Mouse (Mus musculus) embryonic stem cell, embryonic (primary cell): Measurements from ENCODE around the gene Efcab2.
"Not testable (repeated sequence)": the region's sequence is repeated elsewhere in the genome, so short reads cannot be mapped to it uniquely, and the experiment has no call there.

ENCODE experiments used
- CTCF ChIA-PET, 4 experiments: fragments of 300-600 bp in 2 of 4; fragments of 350-600 bp in 2 of 4; sonication (Branson Sonifier 250); formaldehyde crosslinking; loops; one replicate each; lab custom pipeline; 2022; ENCODE audit warnings: inconsistent platforms in 2 of 4; lab: Charles Lee
- POLR2A ChIA-PET, 4 experiments: fragments of 300-600 bp in 2 of 4; fragments of 350-600 bp in 2 of 4; sonication (Branson Sonifier 250); formaldehyde crosslinking; loops; one replicate each; lab custom pipeline; 2022; ENCODE audit warnings: antibody characterized with exemption in 4 of 4, inconsistent platforms in 1 of 4; lab: Charles Lee

Efcab2 gene

DNA sequence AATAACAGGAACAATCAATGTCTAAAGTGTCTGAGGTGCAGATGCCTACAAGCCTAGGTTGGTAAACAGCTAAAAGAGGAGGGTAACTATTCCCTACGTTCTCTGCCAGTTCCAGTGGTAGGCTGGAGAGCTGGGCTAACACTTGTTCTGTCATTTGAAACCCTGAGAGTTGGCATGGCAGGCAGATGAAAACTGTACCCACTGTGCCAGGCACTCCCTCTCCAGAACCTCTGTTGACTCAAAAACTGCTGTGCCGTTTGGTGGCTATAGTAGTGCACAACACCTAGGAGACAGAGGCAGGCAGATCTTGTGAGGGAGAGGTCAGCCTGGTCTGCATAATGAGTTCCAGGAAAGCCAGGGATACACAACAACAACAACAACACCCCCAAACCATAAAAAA is 16.5 kb upstream of the Efcab2 start:
- CTCF ChIA-PET: no interaction called here
- POLR2A ChIA-PET: interaction anchor here in 2 of 4 experiments (0.5 to 0.6 kb wide), 2 partner anchors 55 to 118 kb away, joined by 3 read pairs; no protein-coding TSS in a partner anchor

DNA sequence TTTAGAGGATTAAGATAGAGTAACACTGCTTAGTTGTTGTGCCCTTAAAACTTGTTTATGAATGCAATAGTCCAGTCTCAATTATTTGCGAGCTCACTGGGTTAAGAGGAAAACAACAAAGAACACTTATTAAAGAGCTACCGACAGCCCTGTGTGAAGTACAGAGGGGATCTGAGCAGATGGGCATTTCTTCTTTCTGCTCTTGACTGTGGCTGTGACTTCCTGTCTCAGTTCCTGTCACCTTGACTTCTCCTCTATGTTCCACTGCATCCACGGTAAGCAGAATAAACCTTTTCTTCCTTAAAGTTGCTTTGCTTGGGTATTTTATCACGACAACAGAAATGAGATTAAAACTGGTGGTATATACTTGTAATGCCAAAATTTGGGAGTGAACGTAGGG is 12.9 kb upstream of the Efcab2 start:
- ChIA-PET POLR2A (interaction anchor here in 2 of 4 experiments (0.6 to 1.5 kb wide), 3 partner anchors 15 to 69 kb away, joined by 3 to 4 read pairs (median 3); no protein-coding TSS in a partner anchor), CTCF (no interaction called here)

DNA sequence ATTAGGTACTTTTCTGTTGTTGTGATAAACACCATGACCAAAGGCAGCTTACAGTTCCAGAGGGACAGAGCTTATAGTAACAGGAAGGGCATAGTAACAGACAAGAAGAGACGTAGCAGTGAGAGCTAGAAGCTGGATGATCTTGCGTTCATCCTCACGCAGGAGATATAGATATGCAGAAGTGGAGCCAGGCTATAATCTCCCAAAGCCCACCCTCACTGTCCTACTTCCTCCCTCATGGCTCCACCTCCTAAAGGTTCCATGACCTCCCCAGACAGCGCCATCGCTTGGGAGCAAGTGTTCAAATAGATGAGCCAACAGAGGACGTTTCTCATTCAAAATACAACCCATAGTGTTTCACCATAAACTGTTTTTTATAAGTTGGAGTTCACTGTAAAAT is 10.8 kb upstream of the Efcab2 start:
- CTCF ChIA-PET: no interaction called here
- POLR2A ChIA-PET: no interaction called here

DNA sequence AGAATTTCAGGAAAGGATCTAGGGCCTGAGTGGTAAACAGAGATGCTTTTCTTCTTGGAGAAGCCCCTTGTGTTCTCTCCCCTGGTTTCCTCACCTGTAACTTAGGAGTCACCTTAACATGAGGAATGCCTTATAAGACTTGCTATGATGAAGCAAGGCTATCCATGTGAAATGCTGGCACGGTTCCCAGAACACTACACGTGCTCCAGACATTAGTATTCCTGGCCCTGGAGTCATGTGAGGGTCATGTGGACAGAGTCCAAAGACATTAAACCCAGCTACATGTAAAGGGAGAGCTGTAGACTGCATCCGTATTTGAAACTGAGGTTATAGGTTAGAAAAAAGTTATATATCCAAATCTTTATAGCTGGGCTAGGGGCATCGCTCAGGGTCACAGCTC is 9.5 kb upstream of the Efcab2 start:
- CTCF ChIA-PET: no interaction called here
- POLR2A ChIA-PET: interaction anchor here in 3 of 4 experiments (0.5 to 1.5 kb wide), 6 partner anchors 10 to 37 kb away, joined by 3 to 5 read pairs (median 4); partner anchors contain the start of gene Efcab2 (in 1 of the 3)

DNA sequence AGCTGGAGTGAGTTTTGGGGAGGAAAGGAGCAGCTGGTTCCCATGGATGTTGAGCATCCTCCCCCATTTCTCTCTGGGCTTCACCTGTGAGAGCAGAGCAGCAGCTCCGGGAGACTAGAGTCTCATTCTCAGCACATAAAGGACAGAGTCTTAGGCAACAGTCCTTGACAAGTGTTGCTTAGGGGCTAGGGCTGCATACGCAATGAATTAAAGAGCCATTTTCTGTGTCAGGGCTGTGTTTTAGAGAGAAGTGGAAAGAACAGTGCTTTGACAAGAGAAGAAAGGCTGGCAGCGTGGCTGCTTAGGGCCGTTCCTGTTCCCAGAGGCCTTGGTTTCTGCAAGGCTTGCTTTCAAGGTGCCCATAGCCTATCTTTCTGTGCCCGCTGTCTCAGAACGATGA is 6.0 kb upstream of the Efcab2 start:
- POLR2A ChIA-PET: interaction anchor here in 1 of 4 experiments (1.2 kb wide), 1 partner anchor 70 kb away, joined by 5 read pairs; no protein-coding TSS in a partner anchor
- CTCF ChIA-PET: no interaction called here

DNA sequence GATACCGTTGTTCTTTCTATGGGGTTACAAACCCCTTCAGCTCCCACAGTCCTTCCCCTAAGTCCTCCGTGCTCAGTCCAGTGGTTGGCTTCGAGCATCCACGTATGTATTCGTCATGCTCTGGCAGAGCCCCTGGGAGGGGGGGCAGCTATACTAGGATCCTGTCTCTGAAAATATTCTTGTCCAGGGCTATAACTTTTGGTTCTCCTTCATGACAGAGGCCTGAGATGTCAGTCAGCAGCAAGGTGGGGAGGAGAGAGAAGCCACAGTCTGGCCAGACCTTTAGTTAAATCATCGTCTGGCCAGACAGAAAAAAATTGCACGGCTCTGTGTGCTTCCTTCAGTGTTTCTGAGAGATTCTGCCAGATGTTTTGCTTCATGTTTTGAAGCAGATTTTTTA is 5.2 kb upstream of the Efcab2 start:
- POLR2A ChIA-PET: interaction anchor here in 1 of 4 experiments (0.7 kb wide), 1 partner anchor 10 kb away, joined by 7 read pairs; no protein-coding TSS in a partner anchor
- CTCF ChIA-PET: no interaction called here

DNA sequence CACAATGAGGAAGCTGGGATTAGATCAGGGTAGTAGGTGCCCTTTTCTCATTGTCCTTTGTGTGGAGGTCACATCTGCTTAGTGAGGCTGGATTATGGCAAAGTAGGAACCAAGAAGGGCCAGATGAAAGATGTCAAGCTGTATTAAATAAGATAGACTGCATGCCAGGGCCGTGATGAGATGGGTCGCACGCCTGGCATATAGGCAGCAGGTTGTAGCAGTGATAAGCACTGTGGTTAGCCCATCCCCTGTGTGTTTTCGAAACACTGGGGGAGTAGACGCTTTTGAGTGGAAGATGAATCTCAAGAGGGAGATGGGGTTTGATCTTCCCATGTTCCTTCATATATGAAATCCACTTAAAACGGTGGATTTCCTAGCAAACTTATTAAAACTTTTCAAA is 3.9 kb upstream of the Efcab2 start:
- CTCF ChIA-PET: no interaction called here

DNA sequence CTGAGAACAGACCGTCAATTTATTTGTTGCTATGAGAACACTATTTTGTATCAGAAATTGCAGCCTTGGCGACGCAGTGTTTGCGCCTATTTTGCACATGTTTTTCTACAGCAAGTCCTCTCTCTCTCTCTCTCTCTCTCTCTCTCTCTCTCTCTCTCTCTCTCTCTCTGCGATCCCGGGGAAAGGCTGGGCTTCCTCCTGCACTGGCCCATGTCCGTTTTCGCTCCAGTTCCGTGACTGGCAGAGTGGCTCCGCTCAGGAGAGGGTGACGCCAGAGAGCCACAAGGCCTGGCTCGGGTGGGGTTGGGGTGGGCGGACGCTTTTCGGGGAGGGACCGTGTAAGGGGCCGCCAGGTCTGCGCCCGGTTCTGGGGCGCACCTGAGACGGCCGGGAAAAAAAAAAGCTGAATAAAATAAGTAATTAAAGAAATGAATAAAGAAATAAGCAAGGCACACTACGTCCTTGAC is 407 bp upstream of the Efcab2 start:
- ChIA-PET POLR2A (interaction anchor here (0.6 to 2.1 kb wide), 29 partner anchors 9 to 917 kb away, joined by 3 to 13 read pairs (median 4); partner anchors contain the start of genes Cox20 (in 1 of the 4), Hnrnpu (in 1 of the 4) and Kif26b (in 1 of the 4)), CTCF (no interaction called here)

More for the DNA sequence above, 3.9 kb upstream of the Efcab2 start:
- POLR2A ChIA-PET: no interaction called here

DNA sequence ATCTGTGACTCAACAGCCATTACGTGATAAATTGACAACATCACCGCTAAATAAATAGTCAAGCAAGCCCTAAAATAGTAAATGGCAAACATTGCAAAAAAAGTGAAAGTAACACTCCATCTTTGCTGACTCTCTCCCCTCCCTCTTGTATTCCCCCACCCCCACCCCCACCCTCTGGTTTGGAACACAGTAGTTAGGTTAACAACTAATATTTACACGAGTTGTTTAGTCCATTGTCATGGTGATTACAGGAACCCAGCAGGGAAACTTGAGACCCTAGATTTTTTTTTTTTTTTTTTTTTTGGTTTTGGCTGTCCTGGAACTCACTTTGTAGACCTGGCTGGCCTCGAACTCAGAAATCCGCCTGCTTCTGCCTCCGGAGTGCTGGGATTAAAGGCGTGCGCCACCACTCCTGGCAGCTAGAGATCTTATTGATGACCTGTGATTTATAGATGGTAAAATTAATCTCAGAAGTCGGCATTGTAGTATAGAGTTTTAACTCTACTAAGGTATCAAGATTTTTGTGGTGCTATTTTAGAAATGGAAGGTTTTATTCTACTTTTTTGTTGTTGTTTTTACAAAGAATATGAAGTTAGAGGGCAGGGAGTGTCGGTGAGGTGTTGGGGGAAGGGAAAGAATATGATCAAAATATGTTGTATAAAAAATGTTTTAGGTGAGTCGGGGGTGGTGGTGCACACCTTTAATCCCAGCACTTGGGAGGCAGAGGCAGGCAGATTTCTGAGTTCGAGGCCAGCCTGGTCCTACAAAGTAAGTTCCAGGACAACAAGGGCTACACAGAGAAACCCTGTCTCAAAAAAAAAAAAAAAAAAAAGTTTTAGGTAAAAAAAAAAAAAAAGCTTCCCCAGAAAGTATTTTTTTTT is 1.1 kb downstream of the Efcab2 start:
- POLR2A ChIA-PET: interaction anchor here (0.5 to 2.1 kb wide), 51 partner anchors 8 to 696 kb away, joined by 3 to 13 read pairs (median 3); partner anchors contain the start of genes Cox20 (in 1 of the 4) and Hnrnpu (in 1 of the 4)
- CTCF ChIA-PET: interaction anchor here in 1 of 4 experiments (0.6 kb wide), 1 partner anchor 109 kb away, joined by 7 read pairs; no protein-coding TSS in a partner anchor

DNA sequence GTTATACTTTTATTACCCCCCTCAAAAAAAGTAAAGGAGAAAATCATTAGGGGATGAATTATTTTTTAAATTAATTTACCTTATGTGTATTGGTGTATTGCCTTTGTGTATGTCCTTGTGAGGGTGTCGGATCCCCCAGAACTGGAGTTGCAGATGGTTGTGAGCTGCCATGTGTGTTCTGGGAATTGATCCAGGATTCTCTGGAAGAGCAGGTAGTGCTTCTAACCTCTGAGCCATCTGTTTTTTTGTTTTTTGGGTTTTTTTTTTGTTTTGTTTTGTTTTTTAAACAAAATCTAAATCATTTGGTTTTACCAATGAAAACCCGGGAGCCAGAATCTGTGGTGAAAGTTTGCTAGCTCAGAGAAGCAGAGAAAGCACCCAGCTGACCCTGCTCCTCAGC is 1.8 kb downstream of the Efcab2 start:
- ChIA-PET CTCF (interaction anchor here in 1 of 4 experiments (0.6 kb wide), 1 partner anchor 110 kb away, joined by 7 read pairs; no protein-coding TSS in a partner anchor), POLR2A (interaction anchor here (0.6 to 1.8 kb wide), 23 partner anchors 14 to 696 kb away, joined by 3 to 6 read pairs (median 3); partner anchors contain the start of gene Hnrnpu (in 1 of the 4))

DNA sequence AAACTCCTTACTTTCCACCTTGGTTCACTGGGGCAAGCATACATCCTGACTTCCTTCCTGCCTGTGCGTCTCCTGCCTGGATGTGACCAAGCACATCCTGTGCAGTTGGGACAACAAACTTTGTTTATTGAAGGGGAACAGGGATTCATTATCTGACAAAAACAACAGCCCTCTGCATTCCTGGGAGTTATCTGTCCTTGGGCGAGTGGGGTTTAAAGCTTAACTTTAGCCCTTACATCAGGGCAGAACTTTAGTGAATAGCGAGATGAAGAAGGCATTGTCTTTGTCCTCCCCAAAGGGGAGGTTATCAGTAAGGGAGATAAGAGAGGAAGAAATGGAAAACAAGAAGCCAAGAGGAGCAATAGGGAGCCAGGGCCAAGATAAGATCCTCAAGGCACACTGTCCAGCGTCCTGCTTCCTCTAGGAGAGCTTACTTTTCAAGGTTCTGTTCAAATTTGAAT is 3.0 kb downstream of the Efcab2 start:
- ChIA-PET POLR2A (interaction anchor here in 3 of 4 experiments (0.7 to 2.0 kb wide), 13 partner anchors 9 to 1138 kb away, joined by 3 to 12 read pairs (median 3); partner anchors contain the start of gene Cox20 (in 2 of the 3)), CTCF (no interaction called here)

DNA sequence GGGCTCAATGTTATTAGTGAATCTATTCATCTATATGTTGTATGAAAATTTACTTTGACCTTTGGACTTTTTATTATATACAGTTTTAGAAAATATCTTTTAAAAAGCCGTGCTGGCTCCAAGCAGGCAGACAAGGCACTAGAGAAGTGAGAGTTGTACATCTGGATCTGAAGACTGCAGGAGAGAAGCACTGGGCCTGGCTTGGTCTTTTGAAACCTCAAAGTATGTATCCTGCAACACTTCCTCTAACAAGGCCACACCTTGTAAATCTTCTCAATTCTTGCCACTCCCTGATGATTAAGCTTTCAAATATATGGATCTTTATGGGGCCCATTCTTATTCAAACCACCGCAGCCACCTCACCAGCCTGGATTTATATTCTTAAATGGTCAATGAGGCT is 7.5 kb downstream of the Efcab2 start:
- POLR2A ChIA-PET: interaction anchor here in 2 of 4 experiments (0.7 to 0.9 kb wide), 3 partner anchors 33 to 281 kb away, joined by 3 to 6 read pairs (median 4); no protein-coding TSS in a partner anchor
- CTCF ChIA-PET: not testable (repeated sequence)

DNA sequence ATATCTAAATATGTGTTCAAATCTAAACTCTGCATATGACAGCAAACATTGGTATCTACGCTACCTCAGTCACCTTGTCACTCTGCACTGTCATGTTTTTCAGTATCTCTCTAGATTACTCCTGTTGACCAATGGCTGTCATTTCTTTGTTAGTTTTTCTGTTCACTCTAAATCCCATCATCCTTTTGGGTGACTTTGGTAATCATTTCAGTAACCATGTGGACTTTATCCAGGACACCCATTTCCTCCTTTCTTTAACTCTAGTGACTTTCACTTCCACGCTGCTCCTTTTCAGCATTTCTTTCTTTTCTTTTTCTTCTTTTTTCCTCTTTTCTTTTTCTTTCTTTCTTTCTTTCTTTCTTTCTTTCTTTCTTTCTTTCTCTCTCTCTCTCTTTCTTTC is 13.7 kb downstream of the Efcab2 start:
- POLR2A ChIA-PET: no interaction called here
- CTCF ChIA-PET: no interaction called here

DNA sequence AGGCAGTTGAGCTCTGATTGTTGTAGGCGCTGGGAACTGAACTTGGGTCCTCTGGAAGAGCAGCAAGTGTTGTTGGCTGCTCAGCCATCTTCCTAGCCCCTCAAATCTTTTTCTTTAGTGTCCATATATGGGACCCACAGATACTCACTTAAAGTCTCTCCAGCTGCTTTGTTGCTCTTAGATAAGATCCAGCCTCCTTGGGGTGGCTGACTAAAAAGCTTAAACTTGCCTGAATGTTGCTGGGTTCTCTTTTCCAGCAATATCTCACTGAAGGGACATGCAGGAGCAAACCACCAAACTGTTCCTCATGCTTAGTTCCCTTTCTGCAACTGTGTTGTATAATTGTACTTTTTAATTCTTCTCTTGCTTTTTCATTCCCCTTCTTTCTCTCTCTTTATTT is 17.8 kb downstream of the Efcab2 start:
- POLR2A ChIA-PET: interaction anchor here in 2 of 4 experiments (0.6 to 1.2 kb wide), 2 partner anchors 105 to 664 kb away, joined by 4 to 5 read pairs; no protein-coding TSS in a partner anchor
- CTCF ChIA-PET: no interaction called here

DNA sequence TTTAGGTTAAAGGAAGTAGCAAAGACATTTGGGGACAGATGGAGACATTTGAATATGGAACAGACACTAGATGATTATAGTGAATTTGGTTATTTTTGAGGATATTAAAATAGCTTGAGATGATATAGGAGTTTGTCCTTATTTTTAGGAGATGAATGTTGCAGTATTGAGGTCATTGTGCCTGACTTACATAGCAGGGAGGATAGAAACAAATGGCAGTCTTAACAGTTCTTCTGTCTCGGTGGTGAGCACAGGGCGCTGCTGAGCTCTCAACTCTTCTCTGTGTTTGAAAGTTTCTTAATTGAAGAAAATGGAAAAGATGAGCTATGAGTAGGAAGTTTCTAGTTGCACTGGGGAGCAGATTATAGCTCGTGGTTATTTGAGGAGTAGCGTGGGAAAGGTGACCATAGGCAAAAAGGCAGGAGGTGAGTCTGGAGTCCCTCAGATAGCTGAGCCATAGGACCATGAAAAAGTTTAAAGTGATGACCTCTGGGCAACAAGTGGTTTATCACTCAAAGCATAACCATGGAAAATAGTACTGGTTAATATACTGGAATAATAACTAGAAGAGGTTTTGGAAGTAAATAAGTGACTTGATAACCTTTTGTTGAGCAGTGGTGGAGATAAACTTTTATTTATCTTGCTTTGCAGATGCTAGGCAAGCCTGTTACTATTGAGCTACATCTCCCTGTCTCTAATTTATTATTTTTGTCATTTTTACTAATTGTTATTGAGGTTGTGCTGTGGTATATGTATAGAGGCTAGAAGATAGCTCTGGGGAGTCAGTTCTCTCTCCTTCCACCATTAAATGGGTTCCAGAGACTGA is 25.9 kb downstream of the Efcab2 start:
- ChIA-PET CTCF (no interaction called here), POLR2A (interaction anchor here in 1 of 4 experiments (0.8 to 1.5 kb wide), 4 partner anchors 9 to 92 kb away, joined by 3 to 6 read pairs (median 4); no protein-coding TSS in a partner anchor)

DNA sequence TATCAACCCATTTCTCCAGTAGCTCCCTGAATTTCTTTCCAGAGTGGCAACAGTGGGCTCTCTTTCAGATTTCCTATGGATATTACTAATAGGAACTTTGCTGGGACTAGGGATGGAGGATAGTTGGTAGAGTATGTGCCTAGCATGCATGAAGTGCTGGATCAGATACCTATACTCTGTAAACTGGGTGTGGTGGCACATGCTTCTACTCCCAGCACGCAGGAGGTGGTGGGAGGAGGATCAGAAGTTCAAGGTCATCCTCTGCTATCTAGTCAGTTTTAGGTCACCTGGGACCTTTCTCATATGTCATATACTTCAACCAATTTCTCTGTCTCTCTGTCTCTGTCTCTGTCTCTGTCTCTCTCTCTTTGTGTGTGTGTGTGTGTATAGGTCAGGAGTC is 27.7 kb downstream of the Efcab2 start:
- ChIA-PET POLR2A (interaction anchor here in 1 of 4 experiments (0.6 kb wide), 1 partner anchor 98 kb away, joined by 6 read pairs; no protein-coding TSS in a partner anchor), CTCF (no interaction called here)

DNA sequence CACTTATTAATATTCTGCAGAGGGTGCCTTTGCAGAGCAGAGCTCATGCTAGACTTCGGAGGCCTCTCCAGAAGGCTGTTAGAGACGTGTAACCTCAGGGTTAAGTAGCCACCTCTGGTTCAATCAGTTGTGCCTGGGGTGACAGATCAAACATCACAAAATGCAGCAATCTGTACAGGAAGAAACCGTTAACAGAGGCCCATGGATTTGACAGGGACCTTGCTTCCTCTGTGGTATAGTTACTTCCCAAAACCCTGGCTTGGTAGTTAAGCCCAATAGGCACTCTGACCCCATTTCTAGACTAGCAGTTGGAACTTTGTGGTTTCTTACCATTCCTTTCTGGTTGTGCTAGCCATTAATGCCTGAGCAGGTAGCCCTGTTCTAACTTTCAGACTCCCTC is 38.5 kb downstream of the Efcab2 start:
- ChIA-PET CTCF (interaction anchor here in 1 of 4 experiments (0.6 to 1.0 kb wide), 2 partner anchors 16 to 136 kb away, joined by 3 read pairs; no protein-coding TSS in a partner anchor), POLR2A (interaction anchor here in 1 of 4 experiments (0.6 kb wide), 1 partner anchor 337 kb away, joined by 3 read pairs; no protein-coding TSS in a partner anchor)

DNA sequence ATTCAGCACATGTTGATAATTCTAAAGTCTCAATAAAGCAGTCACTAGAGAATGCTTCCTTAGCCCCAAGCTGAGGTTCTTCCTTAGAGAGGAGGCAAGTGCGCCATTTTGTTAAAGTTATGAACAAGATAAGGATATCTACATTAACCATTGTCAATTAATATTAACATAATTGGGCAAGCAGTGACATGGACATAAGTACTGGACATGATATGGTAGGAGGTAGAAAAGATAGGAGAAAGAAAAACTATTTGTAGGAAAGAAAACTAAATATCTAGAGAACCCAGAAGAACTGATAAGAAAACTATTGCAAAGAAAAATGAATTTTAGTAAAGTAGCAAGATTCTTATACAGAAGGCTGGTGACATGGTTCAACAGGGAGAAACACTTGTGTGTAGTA is 41.2 kb downstream of the Efcab2 start:
- ChIA-PET CTCF (interaction anchor here in 1 of 4 experiments (0.6 kb wide), 1 partner anchor 79 kb away, joined by 4 read pairs; no protein-coding TSS in a partner anchor), POLR2A (interaction anchor here in 2 of 4 experiments (0.9 to 2.4 kb wide), 4 partner anchors 12 to 126 kb away, joined by 3 to 7 read pairs (median 4); no protein-coding TSS in a partner anchor)
